Mouse (Mus musculus) heart, embryonic 15.5 days (tissue): ENCODE measurements around the gene Ccdc137. TPM values are rescaled to one million over a fixed set of nuclear protein-coding genes. Genes with fewer than 3 reads are reported as not detected.
A peak's percentile ranks its signal among the peaks of the same experiment; 100 is the strongest.

Experiments used
- ATAC-seq: fragments of 200-750 bp; cut with Nextera tagmentation; replicated peaks from 2 replicates; pipeline ENCODE4 v1.8.0; 2017; ENCODE audit warnings: low read depth, moderate TSS enrichment; ENCODE audit not compliant: insufficient number of reproducible peaks, insufficient read depth, low FRiP score
- H3K27ac ChIP-seq: fragments of 300-500 bp; sonication (generic); 2 replicates; pipeline ENCODE4 v1.5.1; 2015; ENCODE audit warnings: mild to moderate bottlenecking, inconsistent platforms
- H3K27me3 ChIP-seq: fragments of 300-500 bp; sonication (generic); 2 replicates; pipeline ENCODE4 v1.6.1; 2015; ENCODE audit warnings: inconsistent platforms
- H3K36me3 ChIP-seq: fragments of 300-500 bp; sonication (generic); 2 replicates; pipeline ENCODE4 v1.6.1; 2015; ENCODE audit warnings: mild to moderate bottlenecking, inconsistent platforms
- H3K4me1 ChIP-seq: fragments of 300-500 bp; sonication (generic); replicated peaks from 2 replicates; pipeline ENCODE4 v1.6.1; 2015; ENCODE audit warnings: inconsistent platforms
- H3K4me2 ChIP-seq: fragments of 300-500 bp; sonication (generic); 2 replicates; pipeline ENCODE4 v1.6.1; 2015; ENCODE audit warnings: inconsistent platforms, mild to moderate bottlenecking, moderate library complexity
- H3K4me3 ChIP-seq: fragments of 300-500 bp; sonication (generic); 2 replicates; pipeline ENCODE4 v1.5.1; 2015; ENCODE audit warnings: mild to moderate bottlenecking, inconsistent platforms
- H3K9ac ChIP-seq: fragments of 300-500 bp; sonication (generic); 2 replicates; pipeline ENCODE4 v1.6.1; 2015; ENCODE audit warnings: mild to moderate bottlenecking, inconsistent platforms
- H3K9me3 ChIP-seq: fragments of 300-500 bp; sonication (generic); replicated peaks from 2 replicates; pipeline ENCODE4 v1.6.1; 2016; ENCODE audit warnings: inconsistent platforms
- WGBS: fragments of 180-500 bp; shearing (Covaris S2); methylation state at CpG from one replicate; pipeline ENCODE4 v1.1.7; 2015; ENCODE audit warnings: mixed read lengths; 5-methylcytosine and 5-hydroxymethylcytosine counted together
- polyA plus RNA-seq: library from polyadenylated mRNA; unstranded; fragments of >200 nt; fragmentation: Nextera tagmentation; extraction: Ambion mirVana; gene quantifications from 2 replicates; pipeline ENCODE4 v1.2.1, GENCODE M21; 2015

The Ccdc137 gene
- polyA plus RNA-seq, 1 experiment from 2014 or later = 22.1 TPM

DNA sequence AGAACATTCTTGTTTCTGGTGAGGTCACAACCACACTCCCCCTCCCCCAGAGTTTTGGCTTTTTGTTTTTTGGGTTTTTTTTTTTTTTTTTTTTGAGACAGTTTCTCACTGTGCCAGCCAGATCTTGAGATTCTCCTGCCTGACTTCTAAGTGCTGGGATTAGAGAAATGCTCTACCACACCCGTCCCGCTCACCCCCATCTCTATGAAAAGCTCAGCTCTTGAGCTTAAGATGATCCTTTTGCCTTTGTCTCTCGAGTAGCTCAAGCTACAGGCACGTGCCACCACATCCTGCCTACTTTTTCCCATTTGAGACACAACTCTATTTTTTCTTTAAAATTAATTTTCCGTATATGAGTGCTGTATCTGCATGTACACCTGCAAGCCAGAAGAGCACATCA is 6.5 kb downstream of the Ccdc137 start:
- Histone ChIP-seq H3K9me3 (no peaks in the 10 kb centered on the region), H3K27ac (no peak overlapping the region), H3K36me3 (peaks cover 39% of the 10 kb centered on the region), H3K4me3 (no peak overlapping the region), H3K27me3 (no peaks in the 10 kb centered on the region), H3K9ac (no peak overlapping the region), H3K4me1 (peaks cover 29% of the 10 kb centered on the region), H3K4me2 (no peak overlapping the region)
- no peak for ATAC-seq
- WGBS = 88% methylated on average over 5 of the region's 5 CpGs

DNA sequence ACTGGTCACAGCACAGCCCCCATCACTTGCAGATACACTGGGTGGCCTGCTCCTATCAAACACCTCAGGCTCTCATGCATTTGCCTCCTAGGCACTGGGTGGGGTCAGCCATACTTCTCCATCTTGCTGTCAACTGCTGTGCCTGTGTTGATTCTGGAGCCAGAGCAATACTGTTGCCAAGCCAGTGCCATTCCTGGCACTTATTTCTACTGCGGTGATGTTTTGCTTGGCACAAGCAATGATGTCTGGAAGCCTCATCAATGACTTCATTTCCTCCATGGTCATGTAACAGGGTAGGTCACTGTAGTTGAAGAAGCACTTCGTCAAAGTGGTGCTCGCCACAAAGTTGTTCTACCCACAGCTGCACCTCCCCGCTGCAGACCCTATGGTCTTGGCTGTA is 7.6 kb downstream of the Ccdc137 start:
- H3K27ac ChIP-seq = no peak overlapping the region
- H3K4me3 ChIP-seq = peak overlapping the region; percentile 92; the same call in 1 of the 2 replicates
- H3K36me3 ChIP-seq = peaks cover 47% of the 10 kb centered on the region
- H3K27me3 ChIP-seq = no peaks in the 10 kb centered on the region
- no peak for ATAC-seq
- peaks cover 27% of the 10 kb centered on the region for H3K4me1 ChIP-seq
- 75% methylated on average over 4 of the region's 4 CpGs for WGBS
- H3K9ac ChIP-seq = no peak overlapping the region
- H3K9me3 ChIP-seq = no peaks in the 10 kb centered on the region
- peak overlapping the region; percentile 86; the same call in 1 of the 2 replicates for H3K4me2 ChIP-seq

DNA sequence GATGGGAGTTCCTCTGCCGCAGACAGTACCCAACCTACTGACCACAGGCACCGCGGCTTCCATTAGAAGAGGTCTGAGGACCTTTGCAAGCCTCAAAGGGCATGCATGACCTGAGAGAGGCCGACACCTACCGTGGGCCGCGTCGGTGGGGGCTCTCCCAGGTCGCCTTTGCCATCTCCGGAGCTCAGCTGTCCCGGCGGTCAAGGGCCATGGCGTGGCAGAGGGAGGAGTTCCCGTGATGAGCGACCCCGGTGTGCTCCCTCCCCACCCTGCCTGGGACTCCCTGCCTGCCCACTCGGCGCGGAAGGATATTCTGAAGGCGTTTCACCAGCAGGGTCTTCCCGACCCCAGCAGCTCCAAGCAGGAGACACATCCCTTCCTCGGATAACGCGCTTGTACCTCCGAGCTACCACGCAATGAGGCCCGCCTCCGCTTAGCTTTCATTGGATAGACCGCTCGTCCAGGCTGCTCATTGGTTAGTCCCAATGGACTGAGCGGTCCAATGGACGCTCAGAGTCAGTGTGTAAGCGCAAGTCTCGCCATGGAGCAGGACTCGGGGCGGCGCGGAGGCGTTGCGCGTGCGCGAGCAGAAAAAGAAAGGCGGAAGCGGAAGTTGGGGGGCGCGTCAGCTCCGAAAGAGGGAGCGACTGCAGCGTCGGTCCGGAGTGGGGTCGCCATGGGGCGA is 9.3 kb downstream of the Ccdc137 start, which contains the start of gene Arl16:
TSS of gene Arl16 (minus strand) at position 557 of the 685 bp plus-strand sequence.
- Histone ChIP-seq H3K9ac (peak within 1 kb of the TSS; percentile 91), H3K4me3 (peak within 1 kb of the TSS; percentile 92), H3K4me1 (peaks cover 27% of the 10 kb centered on the region), H3K4me2 (peak within 1 kb of the TSS; percentile 86), H3K36me3 (peaks cover 51% of the 10 kb centered on the region), H3K9me3 (no peaks in the 10 kb centered on the region), H3K27me3 (no peaks in the 10 kb centered on the region), H3K27ac (peak within 1 kb of the TSS; percentile 78)
- peak; percentile 99 for ATAC-seq
- under 1% methylated on average over 53 of the region's 54 CpGs for WGBS

DNA sequence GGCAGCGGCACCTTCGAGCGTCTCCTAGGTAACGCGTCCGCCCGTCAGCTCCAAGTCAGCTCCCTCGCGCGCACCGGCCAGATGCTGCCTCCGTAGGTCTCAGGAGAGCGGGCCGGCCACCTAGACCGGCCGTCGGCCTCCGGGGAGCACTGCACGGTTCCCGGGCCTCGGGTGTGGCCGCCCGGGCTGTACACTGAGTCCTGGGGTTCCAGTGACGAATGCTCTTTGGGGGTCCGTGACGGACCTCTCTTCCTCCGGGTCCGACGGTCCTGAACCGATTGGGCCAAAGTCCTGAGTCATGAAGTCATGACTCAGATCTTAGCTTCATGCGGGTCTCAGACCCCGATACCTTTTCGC is 9.8 kb downstream of the Ccdc137 start:
- WGBS = under 1% methylated on average over 33 of the region's 33 CpGs
- Histone ChIP-seq H3K4me3 (peak overlapping the region; percentile 92), H3K9me3 (no peaks in the 10 kb centered on the region), H3K4me1 (peaks cover 27% of the 10 kb centered on the region), H3K27me3 (no peaks in the 10 kb centered on the region), H3K9ac (peak overlapping the region; percentile 91), H3K27ac (peak overlapping the region; percentile 30; the same call in 1 of the 2 replicates), H3K4me2 (peak overlapping the region; percentile 79), H3K36me3 (peaks cover 51% of the 10 kb centered on the region)
- ATAC-seq = peak; percentile 26

DNA sequence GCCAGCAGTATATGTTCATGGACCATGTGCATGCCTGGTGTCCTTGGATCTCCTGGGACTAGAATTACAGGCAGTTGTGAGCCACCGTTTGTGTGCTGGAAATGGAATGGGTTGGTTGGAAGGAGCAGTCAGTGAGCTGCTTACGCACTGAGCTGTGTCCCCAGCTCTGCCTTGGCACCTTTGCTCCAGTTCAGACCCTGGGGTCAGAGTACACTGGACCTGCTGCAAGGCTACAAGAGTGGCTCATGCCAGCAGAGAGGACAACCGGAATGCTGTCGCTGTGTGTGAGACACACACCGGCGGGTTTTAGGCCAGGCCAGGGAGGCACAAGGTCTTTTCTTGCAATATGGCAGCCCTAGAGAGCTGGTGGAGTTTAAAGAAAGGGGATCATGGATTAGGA is 14.1 kb downstream of the Ccdc137 start:
- Histone ChIP-seq H3K4me2 (no peak overlapping the region), H3K27me3 (no peaks in the 10 kb centered on the region), H3K36me3 (peaks cover 73% of the 10 kb centered on the region), H3K9me3 (no peaks in the 10 kb centered on the region), H3K27ac (no peak overlapping the region), H3K4me3 (no peak overlapping the region), H3K4me1 (peaks cover 11% of the 10 kb centered on the region), H3K9ac (no peak overlapping the region)
- WGBS = 96% methylated on average over 6 of the region's 6 CpGs
- no peak for ATAC-seq

DNA sequence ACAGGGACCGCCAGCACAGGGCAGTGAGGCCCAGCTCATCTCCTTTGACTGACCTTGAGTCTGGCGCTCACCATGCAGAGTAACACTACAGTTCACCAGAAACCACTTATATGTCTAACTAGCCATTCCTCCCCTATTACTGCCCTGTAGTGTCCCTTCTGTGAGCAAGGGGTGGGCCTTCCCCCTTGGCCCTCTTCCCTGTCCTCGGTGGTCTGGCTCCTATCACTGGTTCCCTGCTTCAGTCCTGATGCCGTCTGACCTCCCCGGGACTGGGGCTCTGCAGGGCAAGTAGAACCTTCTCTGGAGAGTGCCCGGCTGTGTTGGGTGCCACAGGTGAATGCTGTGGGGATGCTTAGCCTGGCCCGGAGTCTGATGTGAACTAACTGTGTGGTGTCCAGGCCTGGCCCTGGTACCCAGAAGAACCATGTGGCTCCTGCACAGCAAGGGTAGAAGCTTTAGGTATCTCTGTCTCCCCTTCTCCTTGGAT is 25.6 kb downstream of the Ccdc137 start:
- Histone ChIP-seq H3K4me3 (peak overlapping the region; percentile 78; the same call in 1 of the 2 replicates), H3K36me3 (peaks cover 71% of the 10 kb centered on the region)

DNA sequence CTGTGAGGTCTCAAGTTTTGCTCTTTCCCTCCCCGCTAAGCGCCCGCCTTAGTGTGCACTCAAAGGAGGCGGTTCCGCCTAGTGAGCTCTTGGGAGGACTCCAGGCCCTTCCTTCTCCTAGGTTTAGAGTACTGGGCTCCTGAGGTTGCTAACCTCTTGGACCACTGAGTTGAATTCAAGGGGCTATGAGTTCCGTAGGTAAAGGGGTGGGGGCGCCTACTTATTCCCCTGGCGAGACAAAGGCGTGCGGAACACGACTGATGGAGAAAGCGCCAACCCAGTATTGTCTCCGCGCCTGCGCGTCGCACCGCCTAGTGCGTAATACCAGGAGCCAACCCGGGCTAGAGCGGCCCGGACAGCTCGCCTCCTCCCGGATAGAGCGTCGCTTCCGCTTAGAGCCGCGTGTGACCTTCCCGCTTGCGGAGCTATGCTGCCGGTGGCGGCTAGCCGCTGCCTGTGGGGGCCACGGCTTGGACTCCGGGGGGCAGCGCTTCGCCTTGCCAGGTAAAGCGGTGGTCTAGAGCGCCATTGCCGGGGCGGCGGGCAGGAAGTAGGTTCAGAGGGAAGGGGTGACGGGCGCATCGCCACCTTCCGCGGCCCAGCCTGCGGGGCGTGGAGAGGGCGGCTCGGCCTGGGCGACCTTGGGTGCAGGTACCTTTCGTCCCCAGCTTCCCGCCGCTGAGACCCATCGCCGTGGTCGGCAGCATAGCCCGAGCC is 26.5 kb downstream of the Ccdc137 start, which contains the start of gene Mrpl12:
TSS of gene Mrpl12 (plus strand) at position 349 of the 717 bp plus-strand sequence.
- under 1% methylated on average over 60 of the region's 60 CpGs for WGBS
- H3K36me3 ChIP-seq = peaks cover 68% of the 10 kb centered on the region
- peak; percentile 92 for ATAC-seq

More for the DNA sequence above, 25.6 kb downstream of the Ccdc137 start:
- 77% methylated on average over 7 of the region's 7 CpGs for WGBS
- no peaks in the 10 kb centered on the region for H3K9me3 ChIP-seq
- H3K4me2 ChIP-seq = peak overlapping the region; percentile 73; the same call in 1 of the 2 replicates
- H3K27me3 ChIP-seq = no peaks in the 10 kb centered on the region
- peaks cover 19% of the 10 kb centered on the region for H3K4me1 ChIP-seq
- H3K9ac ChIP-seq = peak overlapping the region; percentile 94
- no peak for ATAC-seq
- H3K27ac ChIP-seq = peak overlapping the region; percentile 89

DNA sequence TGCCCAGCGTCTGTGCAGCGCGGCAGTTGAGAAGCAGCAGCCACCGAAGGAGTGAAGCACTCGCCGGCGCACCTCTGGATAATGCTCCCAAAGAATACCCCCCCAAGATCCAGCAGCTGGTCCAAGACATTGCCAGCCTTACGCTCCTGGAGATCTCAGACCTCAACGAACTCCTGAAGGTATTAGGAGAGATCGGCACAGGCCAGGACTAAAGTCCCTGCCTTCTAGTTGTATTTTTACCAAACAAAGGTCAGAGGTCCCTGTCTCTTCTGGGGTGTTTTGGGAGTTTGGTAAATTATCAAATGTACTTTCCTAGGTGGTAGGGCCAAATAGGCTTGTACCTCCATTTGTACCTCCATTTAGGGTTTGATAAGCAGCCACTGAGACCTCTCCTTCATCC is 27.3 kb downstream of the Ccdc137 start:
- WGBS = 4% methylated on average over 10 of the region's 10 CpGs
- ATAC-seq = no peak
- Histone ChIP-seq H3K27ac (peak overlapping the region; percentile 89), H3K36me3 (peaks cover 62% of the 10 kb centered on the region), H3K4me1 (peaks cover 31% of the 10 kb centered on the region), H3K9ac (peak overlapping the region; percentile 94), H3K9me3 (no peaks in the 10 kb centered on the region), H3K27me3 (no peaks in the 10 kb centered on the region), H3K4me2 (peak overlapping the region; percentile 73), H3K4me3 (peak overlapping the region; percentile 78)

More for the DNA sequence above, 26.5 kb downstream of the Ccdc137 start, which contains the start of gene Mrpl12:
- Histone ChIP-seq H3K4me1 (peaks cover 25% of the 10 kb centered on the region), H3K9ac (peak within 1 kb of the TSS; percentile 94), H3K4me2 (peak within 1 kb of the TSS; percentile 73), H3K27ac (peak within 1 kb of the TSS; percentile 89), H3K9me3 (no peaks in the 10 kb centered on the region), H3K27me3 (no peaks in the 10 kb centered on the region), H3K4me3 (peak within 1 kb of the TSS; percentile 78)

DNA sequence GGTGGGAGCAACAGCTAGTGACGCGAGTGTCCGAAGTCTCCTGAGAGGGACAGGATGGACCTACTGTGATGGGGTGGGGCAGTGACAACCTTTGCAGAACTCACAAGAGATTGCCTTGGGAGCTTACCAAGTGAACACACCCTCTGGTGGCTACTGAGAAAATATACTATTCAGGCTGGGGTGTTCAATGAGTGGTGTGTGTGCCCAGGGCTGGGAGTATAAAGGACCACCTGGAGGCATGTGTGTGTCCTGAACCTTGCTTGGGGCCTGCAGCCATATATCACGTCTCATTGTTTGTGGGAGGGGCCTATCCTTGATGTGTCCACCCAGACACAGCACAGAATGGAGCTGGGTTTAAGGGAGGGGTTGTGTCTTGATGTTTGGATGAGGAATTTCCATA is 30.6 kb downstream of the Ccdc137 start:
- Histone ChIP-seq H3K9ac (no peak overlapping the region), H3K27me3 (no peaks in the 10 kb centered on the region), H3K36me3 (peaks cover 37% of the 10 kb centered on the region), H3K4me1 (peaks cover 53% of the 10 kb centered on the region), H3K9me3 (no peaks in the 10 kb centered on the region), H3K4me3 (no peak overlapping the region), H3K27ac (no peak overlapping the region), H3K4me2 (no peak overlapping the region)
- no peak for ATAC-seq
- WGBS = 78% methylated on average over 4 of the region's 4 CpGs

DNA sequence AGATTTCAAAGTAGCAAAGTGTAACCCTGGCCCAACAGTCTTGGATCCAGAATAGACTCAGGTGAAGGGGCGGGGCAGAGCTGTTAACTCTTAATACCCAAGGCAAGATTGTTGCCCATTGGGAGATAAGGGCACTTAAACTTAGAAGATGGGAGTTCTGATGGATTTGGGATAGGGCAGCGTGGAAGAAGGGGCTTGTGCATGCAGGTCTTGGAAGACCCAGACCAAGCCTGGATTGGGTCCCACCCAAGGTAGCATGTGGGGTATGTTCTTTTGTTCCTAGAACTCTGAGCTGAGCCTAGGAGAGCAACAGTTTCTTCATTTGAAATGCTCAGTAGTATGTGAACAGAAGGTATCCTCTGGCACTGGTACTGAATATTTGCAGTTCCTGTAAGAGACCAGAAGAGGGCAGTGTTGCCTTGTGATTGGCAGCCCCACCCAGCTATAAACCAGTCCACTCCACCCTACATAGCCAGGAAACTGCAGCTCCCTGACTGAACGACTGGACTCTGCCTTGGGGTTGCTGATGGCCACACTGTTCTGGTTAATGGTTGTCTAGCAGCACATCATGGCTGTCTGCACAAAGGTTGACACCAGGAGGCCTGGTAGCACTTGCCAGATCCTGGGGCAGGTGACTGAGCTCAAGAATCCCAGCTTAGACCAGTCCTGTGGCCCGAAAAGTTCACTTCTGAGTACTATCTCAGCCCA is 31.3 kb downstream of the Ccdc137 start:
- Histone ChIP-seq H3K27me3 (no peaks in the 10 kb centered on the region), H3K4me2 (no peak overlapping the region), H3K36me3 (peaks cover 37% of the 10 kb centered on the region), H3K9me3 (no peaks in the 10 kb centered on the region), H3K4me3 (no peak overlapping the region), H3K9ac (no peak overlapping the region), H3K27ac (0 out of 2 replicates have a peak overlapping the region, but pooled peaks have one; percentile 14), H3K4me1 (peaks cover 48% of the 10 kb centered on the region)
- WGBS = 57% methylated on average over 4 of the region's 4 CpGs
- 0 out of 2 replicates have a peak, but pooled peaks have one; percentile 10 for ATAC-seq
